Mouse (Mus musculus) kidney, adult 9 months (tissue): Measurements from ENCODE around the gene Pip4k2a.

ENCODE experiments used
- DNase-seq: peaks from one replicate; pipeline ENCODE4 v3.0.0; 2022

Pip4k2a gene

DNA sequence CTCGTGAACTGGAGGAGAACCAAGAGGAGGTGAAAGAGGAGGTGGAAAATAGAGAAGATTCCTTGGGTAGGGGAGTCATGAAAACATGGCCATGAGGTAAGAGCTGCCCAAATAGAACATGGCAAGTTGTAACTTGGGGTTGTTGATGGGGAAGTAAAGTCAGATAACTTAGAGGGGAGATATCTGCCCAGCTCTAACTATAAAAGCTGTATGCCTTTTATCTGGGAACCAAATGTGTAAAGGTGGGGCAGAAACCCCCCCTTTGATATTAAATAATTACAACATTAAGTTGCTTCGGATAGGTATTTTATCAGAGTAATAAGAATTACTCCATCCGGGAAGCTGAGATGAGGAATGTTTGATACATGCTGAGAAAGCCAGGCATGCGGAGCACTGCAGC is 18.9 kb downstream of the Pip4k2a start:
- DNase-seq, result no peak

DNA sequence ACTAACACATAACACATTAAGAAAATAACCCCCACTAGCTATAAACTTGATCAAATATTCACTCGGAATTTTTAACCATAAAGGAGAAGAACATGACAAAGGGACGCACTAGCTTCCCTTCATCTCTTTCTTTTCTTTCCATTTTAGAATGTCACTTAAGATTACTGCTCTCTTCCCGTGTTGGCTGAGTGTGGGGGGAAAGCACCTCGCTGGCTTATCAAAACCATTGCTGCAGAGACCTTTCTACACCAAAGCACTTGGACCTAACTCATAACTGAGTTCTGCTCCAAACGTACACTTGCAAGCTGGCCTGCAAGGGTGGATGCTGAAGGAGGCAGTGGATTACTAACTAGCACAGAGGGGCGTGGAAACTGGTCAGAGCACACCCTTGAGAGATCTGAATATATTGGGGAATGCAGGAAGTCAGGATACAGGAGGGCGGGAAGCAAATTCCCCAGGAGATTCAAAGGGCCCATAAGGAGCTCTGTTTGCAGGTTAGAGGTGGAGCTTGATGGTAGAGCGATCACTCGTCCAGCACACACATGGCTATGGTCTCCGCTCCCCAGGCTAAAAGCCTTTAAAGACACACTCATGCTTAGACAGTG is 20.6 kb downstream of the Pip4k2a start:
- DNase-seq, result no peak

DNA sequence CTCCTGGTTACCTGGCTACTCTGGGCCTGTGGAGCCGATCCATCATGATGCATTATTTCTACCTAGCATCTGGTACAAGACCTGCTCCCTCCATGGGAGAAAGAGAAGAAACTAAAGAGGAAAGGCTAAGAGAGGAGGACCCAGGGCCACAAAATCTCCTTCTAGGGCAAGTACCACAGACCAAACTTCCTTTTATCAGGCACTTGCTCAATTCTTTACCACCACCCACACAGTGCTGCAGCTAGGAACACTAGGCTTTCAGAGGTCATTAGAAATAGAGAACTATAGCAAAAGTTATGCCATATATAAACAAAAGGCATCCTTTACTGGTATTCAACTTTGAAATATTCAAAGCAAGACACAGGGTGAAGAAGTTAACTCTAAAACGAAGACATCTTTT is 21.8 kb downstream of the Pip4k2a start:
- DNase-seq, result no peak

DNA sequence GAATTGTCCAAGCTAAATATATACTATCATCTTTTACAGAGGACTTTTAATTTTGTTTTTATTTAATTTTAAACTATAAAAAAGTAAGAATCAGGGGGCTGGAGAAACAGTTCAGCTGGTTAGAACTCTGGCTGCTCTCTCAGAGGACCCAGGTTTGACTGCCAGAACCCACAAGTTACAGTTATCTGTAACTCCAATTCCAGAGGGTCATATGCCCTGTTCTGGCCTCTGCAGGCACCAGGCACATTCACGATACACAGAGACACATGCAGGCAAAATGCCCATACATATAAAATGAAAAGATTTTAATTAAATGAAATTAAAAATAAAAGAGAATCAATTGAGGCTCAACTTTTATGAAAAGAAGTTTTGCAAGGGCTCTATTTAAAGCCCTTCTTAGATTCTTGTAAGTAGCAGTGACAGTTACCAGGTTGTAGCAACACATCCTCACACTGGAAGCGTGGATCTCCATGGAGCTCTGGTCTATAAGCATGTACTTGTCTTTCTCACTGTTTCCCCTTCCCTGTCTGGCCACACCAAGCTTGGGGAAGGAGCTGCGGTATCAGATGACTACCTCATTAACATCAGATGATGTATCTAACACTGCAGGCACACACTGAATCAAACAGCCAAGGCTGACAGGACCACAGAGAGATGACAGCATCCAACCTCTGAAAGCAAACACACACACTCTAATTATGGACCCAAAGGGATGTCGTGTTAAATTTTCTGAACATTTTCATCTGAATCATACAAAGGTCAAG is 22.9 kb downstream of the Pip4k2a start:
- no peak for DNase-seq

DNA sequence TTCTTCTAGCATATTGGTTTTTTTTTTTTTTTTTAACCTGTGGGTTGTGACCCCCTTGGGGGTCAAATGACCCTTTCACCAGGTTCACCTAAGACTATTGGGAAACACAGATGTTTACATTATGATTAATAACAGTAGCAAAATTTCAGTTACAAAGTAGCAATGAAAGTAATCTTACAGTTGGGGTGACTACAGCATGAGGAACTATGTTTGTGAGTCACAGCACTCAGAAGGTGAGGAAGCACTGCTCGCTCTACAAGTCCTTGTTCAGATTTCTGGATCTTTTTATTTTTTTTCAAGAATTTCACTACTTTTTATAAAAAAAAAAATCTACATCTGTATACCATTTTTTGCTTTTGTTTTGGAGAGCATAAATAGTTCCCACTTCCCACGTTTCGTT is 26.4 kb downstream of the Pip4k2a start:
- DNase-seq, result no peak

DNA sequence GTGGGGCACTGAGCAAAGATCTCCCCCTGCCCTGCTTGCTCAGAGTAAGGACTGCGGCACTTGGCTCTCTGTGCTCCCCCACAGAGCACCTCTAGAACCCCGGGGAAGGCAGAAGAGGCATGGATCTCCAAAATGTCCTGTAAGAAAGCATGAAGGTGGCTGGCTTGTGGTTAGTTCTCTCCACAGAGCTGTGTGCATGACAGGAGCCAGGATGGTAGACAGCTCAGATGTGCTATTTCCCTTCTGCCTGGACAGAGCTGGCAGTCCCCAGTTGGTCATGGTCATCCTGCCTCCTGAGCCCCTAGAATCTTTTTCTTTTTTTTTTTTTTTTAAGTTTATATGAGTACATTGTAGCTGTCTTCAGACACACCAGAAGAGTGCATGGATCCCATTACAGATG is 27.5 kb downstream of the Pip4k2a start:
- no peak for DNase-seq

DNA sequence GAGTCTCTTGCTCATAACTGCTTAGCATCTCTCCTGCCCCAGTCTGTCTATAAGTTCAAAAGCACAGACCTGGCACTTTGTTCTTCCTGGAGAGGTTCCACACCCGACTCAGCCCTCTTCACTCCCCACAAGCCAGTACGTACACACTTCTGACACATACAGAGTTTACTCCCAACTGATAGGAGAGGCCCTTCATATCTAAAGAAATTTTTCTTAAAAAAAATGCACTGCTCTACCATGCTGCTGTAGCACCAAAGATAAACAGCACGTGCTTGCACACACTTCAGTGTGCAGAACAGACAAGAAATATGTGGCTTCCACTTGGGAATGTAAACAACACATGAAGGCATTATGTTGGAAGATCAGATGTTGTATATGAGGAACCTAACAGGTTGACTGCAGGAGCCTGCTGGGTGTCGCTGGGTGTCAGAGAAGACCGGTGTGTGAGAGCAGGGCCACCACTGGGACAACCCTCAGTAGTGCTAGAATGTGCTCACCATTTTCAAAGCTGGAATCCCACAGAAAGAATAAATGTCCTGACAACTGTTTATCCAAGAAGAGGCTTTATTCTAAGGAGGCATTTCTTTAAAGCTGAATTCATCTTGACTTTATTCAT is 28.8 kb downstream of the Pip4k2a start:
- no peak for DNase-seq

DNA sequence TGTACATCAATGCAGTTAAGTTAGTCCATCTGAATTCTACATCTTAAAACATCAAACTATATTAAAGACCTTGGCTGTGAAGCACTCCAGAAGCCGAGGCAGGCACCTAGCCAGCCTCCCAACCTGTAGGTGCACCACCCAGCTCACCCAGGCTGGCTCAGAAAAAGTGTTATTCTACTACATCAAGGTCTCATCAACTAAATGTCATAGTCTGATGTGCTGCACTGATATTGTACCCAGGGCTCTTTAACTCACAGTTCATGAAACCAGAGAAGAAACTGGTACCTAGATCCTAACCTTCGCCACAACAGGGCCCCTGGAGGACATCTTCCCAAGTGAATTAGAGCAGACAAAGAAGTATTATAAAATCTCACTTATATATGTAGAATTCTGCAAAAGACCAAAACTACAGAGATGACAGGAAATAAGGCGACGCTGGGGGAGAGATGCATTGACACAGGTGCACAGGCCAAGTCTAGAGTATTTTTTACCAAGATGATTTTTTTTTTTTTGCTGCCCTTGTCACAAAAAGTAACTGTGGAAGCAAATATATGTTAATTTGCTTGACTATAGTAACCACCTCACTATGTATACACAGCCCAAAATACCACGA is 30.4 kb downstream of the Pip4k2a start:
- no peak for DNase-seq

DNA sequence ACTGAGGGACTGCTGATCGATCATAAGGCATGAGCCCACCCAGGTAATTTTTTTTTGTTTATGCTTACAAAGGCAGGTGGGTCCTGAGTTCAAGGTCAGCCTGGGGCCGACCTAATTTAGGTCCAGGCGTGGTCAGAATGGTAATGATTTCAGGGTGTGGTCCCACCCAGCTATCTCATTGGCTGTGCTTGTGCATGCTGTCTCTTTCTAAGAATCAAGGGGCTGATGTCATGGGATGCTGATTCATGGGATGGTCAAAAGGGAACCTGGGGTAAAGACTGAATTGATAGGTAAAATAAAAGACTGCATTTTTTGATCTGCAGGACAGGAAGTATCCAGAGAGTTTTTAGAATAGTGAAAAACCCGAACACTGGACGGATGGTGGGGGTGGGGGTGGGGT is 31.4 kb downstream of the Pip4k2a start:
- no peak for DNase-seq

DNA sequence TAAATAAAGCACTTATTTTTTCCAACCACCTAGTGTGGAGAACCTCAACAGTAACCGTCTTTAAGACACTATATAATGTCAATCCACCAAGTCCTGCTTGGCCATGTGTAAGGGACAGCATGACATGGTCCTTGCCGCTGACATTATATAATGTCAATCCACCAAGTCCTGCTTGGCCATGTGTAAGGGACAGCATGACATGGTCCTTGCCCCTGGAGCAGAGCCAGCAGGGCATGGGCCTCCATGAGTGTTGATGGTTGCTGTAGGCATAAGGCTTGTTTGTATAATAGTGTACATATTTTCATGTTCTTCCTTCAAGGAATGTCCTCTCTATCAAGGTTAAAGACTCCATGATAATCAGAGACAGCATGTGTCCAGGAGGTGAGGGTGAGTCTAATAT is 32.0 kb downstream of the Pip4k2a start:
- no peak for DNase-seq

DNA sequence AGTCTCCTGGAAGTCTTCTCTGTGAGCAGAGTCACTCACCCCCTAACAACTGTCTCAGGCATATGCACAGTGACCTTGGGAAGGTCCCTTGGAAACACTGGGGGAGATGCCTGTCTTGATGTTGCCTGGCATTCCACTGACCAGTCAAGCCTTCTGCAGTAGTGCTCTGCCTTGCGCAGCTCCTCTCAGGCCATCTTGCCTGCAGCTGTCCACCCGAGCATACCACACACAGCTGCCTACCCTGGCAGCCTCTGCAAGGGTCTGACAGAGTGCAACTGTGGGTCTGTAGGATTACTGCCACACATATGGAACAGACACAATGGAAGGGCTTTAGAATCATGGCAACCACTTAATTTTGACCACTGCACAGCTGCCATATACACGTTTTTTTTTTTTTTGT is 32.8 kb downstream of the Pip4k2a start:
- no peak for DNase-seq

DNA sequence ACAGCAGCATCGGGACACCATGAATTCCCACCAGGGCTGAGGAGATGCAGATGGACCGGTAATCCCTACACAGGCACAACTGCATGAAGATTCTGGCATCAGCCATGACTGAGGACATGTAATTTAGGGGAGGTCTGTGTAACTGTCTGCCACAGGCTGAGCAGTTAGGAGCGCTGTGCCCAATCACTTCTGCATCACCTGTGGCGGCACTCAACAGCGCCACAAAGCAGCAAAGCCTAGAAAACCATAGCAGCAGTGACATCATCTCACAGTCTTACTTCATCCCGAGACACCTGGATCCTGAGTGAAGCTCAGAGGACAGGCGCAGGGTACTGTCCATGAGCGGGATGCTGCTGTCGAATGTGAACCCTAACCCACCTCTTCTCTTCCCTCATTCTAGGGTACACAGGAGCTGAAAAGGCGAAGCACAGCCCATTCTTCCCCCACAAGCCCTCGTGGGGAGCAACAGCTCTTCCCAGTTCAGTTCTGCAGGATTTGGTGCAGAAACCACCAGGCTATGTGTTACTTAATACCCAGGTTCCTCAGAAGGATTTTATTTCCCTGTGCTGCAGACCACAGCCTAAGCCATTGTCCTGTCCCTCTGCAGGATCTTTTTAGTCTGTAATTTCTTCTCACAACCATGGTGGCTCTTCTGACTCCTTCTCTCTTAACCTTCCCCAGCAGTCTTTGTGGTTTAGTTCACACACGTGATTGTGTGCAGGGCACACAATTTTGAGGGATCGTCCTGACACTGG is 34.5 kb downstream of the Pip4k2a start:
- DNase-seq, result no peak

DNA sequence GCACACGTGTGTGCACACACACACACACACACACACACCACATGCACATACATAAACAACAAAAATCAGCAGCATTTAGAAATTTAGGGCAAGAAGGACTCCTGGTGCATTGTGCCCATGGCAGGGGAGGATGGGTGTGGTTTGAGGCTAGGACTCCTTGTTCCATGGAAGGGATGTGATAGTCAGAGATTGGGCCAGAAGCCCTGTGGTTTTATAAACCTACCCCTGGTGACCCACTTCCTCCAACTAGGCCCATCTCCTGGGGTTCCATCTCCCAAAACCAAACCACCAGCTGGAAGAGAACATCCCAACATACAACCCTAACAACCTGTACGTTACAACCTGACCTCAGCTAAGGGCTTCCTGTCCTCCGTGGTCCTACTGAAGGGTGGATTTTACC is 35.4 kb downstream of the Pip4k2a start:
- no peak for DNase-seq

DNA sequence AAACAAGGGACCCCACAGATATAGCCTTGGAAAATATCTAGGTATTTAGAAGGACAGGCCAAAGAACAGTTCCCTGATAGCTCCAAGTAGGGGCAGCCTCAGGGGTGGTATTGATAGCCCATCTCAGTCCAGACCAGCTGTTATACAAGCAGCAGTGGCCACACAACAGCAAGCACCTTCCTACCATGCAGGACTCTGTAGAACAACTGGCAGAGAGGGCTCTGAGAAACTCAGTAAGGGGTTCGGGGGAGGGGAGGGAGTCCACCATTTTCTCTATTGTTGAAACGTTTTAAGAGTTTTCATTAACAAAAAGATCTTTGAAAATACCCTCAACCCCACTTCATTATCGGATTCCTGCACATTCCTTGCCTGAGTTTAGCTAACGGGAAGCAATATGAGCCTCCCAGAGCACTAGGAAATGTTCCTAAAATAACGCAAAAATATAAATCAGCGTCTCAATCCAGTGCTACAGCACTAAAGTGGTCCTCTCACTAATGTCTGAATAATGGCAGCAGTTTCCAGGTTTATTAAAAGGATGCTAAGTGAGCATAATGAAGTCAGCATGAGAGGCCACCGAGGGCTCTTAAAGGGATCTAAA is 37.5 kb downstream of the Pip4k2a start:
- no peak for DNase-seq

DNA sequence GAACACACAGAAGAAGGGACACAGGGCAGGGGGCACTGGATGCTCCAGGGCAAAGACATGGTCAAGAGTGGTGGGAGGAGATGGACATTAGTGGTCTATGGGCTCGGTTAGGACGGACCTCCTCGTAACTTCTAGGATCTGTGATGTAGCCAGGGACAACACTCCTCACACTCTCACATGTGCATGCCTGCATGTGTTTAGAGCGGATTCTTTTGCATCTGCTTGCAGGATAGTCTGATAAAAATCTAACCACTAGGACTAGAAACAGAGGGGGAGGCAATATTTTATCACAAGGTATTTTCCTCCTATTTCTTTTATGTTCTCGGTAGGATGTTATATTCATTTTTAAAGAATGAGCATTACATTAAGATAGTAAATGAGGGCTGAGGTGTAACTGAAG is 38.4 kb downstream of the Pip4k2a start:
- no peak for DNase-seq

DNA sequence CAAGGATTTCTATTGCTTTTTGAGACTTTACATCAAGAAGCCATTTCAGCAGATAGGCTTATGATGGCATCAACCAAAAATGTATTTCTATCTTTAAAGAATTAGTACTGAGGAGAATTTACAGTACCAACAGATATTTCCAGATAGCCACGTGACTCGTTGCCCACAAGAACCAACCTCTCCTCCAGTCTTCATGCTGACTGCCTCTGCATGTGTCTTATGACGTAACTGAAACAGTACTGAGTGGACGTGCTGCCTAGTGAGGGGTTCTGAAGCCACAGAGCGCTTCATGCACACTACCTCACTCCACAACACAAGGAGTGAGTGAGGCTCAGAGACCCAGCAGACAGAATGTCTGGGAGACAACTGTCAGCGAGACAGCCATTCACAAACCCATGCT is 38.9 kb downstream of the Pip4k2a start:
- DNase-seq, result no peak

DNA sequence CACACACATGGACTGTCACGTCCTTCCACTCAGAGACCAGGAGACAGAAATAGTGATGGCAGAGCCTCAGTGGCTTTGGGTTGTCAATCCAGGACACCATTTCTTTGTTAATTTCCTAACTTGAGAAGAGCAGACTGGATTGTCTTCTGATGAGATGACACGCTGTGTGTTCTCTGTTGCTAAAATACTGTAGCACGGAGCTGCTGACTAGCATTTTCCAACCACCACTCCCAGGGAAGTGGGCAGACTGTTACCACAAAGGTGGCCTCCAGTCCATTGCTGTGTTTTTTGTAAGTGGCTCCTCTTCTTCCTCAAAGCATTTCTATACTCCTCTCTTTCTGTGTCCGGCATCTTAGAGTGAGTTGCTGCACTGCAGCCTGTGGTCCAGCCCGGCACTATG is 39.4 kb downstream of the Pip4k2a start:
- no peak for DNase-seq

DNA sequence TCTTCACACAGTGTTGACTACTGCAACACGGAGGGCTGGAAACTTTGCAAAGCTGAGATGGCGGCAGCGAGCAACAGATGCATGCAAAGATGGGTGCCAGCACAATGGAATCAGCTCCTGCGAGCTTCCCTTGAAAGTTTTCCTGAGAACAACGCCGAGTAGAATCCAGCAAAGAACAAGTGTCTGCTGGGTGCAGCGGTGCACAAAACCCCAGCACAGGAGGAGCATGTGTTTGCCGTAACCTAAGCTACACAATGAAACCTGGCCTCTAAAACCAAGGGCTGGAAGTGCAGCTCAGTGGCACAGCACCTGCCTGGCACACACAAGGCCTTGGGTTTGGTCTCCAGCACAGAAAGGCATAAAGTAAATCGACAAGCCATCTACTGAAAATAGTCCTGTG is 39.9 kb downstream of the Pip4k2a start:
- DNase-seq, result no peak

DNA sequence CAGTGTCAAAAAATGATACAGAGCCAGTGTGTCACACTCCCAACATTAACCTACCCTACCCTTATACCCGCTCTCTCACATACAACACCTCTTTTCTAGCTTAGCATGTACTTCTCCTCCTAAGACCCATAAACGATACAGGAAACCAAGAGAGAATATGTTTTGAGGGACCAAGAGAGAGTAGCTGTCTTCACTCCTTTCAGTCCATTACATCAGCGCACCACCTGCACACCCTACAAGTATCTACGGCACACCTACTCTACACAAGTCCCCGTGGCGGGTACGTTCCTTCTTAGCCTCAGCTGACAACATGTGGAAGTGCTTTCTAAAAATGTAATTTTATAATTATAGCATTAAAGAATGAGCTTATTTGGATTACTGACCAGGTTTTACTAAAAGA is 40.5 kb downstream of the Pip4k2a start:
- no peak for DNase-seq

DNA sequence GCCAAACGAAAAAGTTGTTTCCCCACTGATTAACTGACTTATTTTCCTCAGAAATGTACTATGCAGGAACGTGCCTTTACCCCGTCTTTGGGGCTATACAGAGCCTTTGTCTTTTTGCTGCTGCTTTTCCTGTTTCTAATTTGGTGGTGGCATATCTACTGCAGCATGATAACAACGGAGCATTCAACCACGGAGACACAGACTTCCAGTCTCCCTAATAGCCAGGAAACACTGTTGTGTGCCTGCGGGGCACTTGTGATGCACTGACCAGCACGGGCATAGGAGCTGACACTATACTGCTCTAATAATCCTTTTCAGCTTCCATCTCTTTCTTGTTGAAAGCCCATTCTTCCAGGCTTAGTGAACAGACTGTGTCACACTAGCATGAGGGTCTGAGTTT is 41.0 kb downstream of the Pip4k2a start:
- no peak for DNase-seq

DNA sequence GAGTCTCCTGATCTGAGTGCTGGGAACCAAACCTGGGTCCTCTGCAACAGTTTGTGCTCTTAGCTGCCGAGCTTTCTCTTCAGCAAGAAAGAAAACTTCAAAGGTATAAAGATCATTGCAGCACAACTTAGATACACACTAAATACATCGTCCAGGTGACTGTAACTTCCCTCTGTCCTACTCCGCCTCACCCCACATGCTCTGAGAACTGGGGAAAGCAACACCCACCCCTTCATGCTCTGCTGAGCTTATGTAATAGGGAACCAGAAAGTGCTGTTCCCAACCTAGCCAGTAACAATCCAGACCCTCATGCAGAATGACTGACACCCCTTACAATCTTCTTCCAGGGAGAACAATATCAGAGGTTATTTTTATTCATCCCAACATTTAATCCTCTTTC is 41.5 kb downstream of the Pip4k2a start:
- DNase-seq, result no peak

DNA sequence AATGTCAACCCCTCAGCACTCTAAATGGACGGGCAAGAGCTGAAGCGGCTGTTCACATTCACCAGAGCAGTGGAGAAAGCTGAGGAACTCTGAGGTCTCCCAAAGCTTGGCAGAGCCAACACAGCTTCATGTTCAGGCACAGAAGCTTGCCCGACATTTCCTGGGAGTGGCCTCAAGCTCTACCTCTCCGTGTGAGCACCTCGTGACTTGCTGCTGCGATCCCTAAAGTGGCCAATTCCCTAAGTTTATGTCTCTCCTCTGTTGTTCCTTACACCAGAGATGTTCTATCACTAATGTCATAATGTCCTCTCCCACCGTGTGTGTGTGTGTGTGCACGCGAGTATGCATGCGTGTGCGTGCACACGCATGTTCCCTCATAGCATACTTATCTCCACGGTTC is 42.3 kb downstream of the Pip4k2a start:
- no peak for DNase-seq

DNA sequence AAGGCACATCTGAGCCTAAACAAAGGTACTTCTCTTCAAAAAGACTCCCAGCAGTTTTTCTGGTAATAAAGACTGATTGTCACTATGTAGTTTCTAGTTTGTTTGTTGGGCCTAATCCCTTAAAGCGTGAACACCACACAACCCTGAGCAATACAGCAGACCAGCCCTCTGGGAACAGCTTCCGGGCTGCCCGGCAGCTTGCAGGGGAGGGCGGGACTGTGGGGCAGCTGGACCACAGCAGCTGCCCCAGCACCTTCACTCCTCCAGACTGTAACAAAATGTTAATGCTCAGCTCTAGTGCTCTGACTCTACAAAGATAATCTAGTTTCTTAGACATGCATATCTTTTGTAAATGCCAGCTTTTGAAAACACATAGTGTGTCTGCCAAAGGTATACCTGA is 42.9 kb downstream of the Pip4k2a start:
- DNase-seq, result no peak
